Mouse (Mus musculus) ES-Bruce4 (cell line): ENCODE measurements at regions not wholly inside any gene's neighbourhood (a gene's known extent, or its start where the extent isn't known, plus 50 kb on each side); places are given as distances from the start of the nearest gene placed in this dataset.

ENCODE experiments used
- CTCF ChIP-seq: IDR thresholded peaks from one replicate; pipeline ENCODE4 v1.8.1; 2011; ENCODE audit warnings: low read depth, low read length
- EP300 ChIP-seq: IDR thresholded peaks from 2 replicates; pipeline ENCODE4 v1.6.1; 2011; ENCODE audit warnings: low read depth, low read length; ENCODE audit not compliant: insufficient read depth
- POLR2A ChIP-seq: IDR thresholded peaks from one replicate; pipeline ENCODE4 v1.8.1; 2011; ENCODE audit warnings: low read length; ENCODE audit not compliant: insufficient read depth

DNA sequence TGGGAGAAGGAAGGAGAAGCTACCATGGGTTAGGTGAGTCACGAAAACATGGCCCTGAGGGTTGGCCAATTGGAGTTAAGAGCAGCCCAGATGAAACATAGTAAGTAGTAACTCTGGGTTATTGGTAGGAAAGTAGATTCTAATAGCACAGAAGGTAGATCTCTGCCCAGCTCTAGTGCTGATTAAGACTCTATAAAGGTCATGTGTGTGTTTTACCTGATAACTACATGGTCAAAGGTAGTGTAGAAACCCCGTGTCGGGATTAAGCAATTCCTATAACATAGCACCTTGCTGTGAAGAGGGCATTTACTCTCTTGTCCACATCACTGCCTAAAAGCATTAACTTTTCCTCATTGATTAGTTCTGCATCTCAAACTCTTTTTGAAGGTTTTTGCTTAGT, 89.0 kb upstream of the Fam241a start:
- TF ChIP-seq CTCF: no peak
- TF ChIP-seq POLR2A: no peak
- no peak for TF ChIP-seq EP300
